ENCODE assay signal across 14 mouse cellular contexts in genomic region chr17:27804803-27805770, GRCm38 (mm10). TPM values are rescaled to one million over a fixed set of nuclear protein-coding genes. Genes with fewer than 3 reads are reported as not detected.
DNase-seq lines count a peak whose midpoint lies in the region; ATAC-seq lines count a peak whose summit lies in the region.
"Had no signal": no experiment of that assay in that cellular context is flagged by ENCODE, and none has a peak within 500 bp of the region (broad histone marks: within the 10 kb centered on the region; RNA-seq: fewer than 3 reads in every experiment).

No protein-coding gene starts in this region.

- no peak overlapping the region for H3K9ac ChIP-seq in heart, embryonic 13.5 days
- no peak overlapping the region for H3K9ac ChIP-seq in lung, embryonic 15.5 days
- H3K9ac ChIP-seq: forebrain, embryonic 15.5 days; midbrain, embryonic 12.5 days had no signal

- peaks cover 54% of the 10 kb centered on the region for H3K4me1 ChIP-seq in heart, embryonic 13.5 days
- peaks cover 29% of the 10 kb centered on the region for H3K4me1 ChIP-seq in heart, embryonic 10.5 days
- peaks cover 26% of the 10 kb centered on the region for H3K4me1 ChIP-seq in lung, embryonic 15.5 days

- no peak for DNase-seq in heart, embryonic 10.5 days (ENCODE audit: low spot score)
- DNase-seq in lung, postnatal 25 days (ENCODE audit: low spot score): no peak
- DNase-seq in adrenal gland, postnatal 25 days: peak; percentile 26
- DNase-seq in cerebellum, postnatal 36 days: peak; percentile 36 to 51
- DNase-seq in spleen, postnatal 14 days (ENCODE audit: low spot score in 2 of 2): no peak
- no peak for DNase-seq in left cerebral cortex, adult 11 months (ENCODE audit: low spot score)
- DNase-seq: spleen, adult 18-20 months; thymus, postnatal 25 days had no signal

- WGBS in heart, embryonic 13.5 days: 68% methylated on average over 10 of the region's 10 CpGs
- 78% methylated on average over 10 of the region's 10 CpGs for WGBS in heart, embryonic 10.5 days
- 73% methylated on average over 10 of the region's 10 CpGs for WGBS in lung, embryonic 15.5 days

- no peaks in the 10 kb centered on the region for H3K36me3 ChIP-seq in heart, embryonic 13.5 days
- H3K36me3 ChIP-seq in heart, embryonic 10.5 days: no peaks in the 10 kb centered on the region
- no peaks in the 10 kb centered on the region for H3K36me3 ChIP-seq in lung, embryonic 15.5 days
- H3K36me3 ChIP-seq: forebrain, embryonic 15.5 days; midbrain, embryonic 12.5 days had no signal

- no peaks in the 10 kb centered on the region for H3K9me3 ChIP-seq in heart, embryonic 13.5 days
- H3K9me3 ChIP-seq in heart, embryonic 10.5 days: no peaks in the 10 kb centered on the region
- no peaks in the 10 kb centered on the region for H3K9me3 ChIP-seq in lung, embryonic 15.5 days
- H3K9me3 ChIP-seq: forebrain, embryonic 15.5 days; midbrain, embryonic 12.5 days had no signal

- H3K27ac ChIP-seq in heart, embryonic 13.5 days (replicated peaks): 0 out of 2 replicates have a peak overlapping the region, but pooled peaks have one; percentile 5
- no peak overlapping the region for H3K27ac ChIP-seq in heart, embryonic 10.5 days
- H3K27ac ChIP-seq in lung, embryonic 15.5 days: peak overlapping the region; percentile 47; the same call in 1 of the 2 replicates
- H3K27ac ChIP-seq: forebrain, embryonic 15.5 days; kidney, postnatal 0 days; midbrain, embryonic 12.5 days had no signal

- no peak overlapping the region for H3K4me3 ChIP-seq in heart, embryonic 13.5 days
- H3K4me3 ChIP-seq in heart, embryonic 10.5 days: no peak overlapping the region
- no peak overlapping the region for H3K4me3 ChIP-seq in lung, embryonic 15.5 days
- H3K4me3 ChIP-seq: forebrain, embryonic 15.5 days; midbrain, embryonic 12.5 days had no signal

- H3K27me3 ChIP-seq in heart, embryonic 13.5 days (replicated peaks): no peaks in the 10 kb centered on the region
- no peaks in the 10 kb centered on the region for H3K27me3 ChIP-seq in heart, embryonic 10.5 days (ENCODE audit: insufficient read depth, poor library complexity, severe bottlenecking)
- H3K27me3 ChIP-seq in lung, embryonic 15.5 days: no peaks in the 10 kb centered on the region
- H3K27me3 ChIP-seq: CH12.LX; forebrain, embryonic 15.5 days; midbrain, embryonic 12.5 days had no signal

- ATAC-seq in heart, embryonic 13.5 days (ENCODE audit: extremely low read depth, insufficient number of reproducible peaks, low FRiP score, low TSS enrichment): no peak
- ATAC-seq in lung, embryonic 15.5 days (ENCODE audit: borderline replicate concordance, extremely low read depth, low FRiP score, low TSS enrichment): no peak
- ATAC-seq: forebrain, embryonic 15.5 days had no signal

- H3K4me2 ChIP-seq in heart, embryonic 13.5 days: no peak overlapping the region
- no peak overlapping the region for H3K4me2 ChIP-seq in lung, embryonic 15.5 days
- H3K4me2 ChIP-seq: forebrain, embryonic 15.5 days; midbrain, embryonic 12.5 days had no signal

RNA-seq across cellular contexts. Expression of gene D17Wsu92e, which starts 15.4 kb away (rescaled TPM):
- polyA plus RNA-seq in heart, embryonic 13.5 days (2015; fragmentation: Nextera tagmentation; extraction: Ambion mirVana): 13.1 and 13.4 TPM in 2 replicates
- 11.9 and 17.2 TPM in 2 replicates for polyA plus RNA-seq in heart, embryonic 10.5 days (2016; fragmentation: Nextera tagmentation; extraction: Ambion mirVana)
- 15.9 and 16.8 TPM in 2 replicates for polyA plus RNA-seq in lung, embryonic 15.5 days (2015; fragmentation: Nextera tagmentation; extraction: Ambion mirVana)
- total RNA-seq in adrenal gland, postnatal 25 days (2021): 170 and 180 TPM in 2 replicates

RNA-seq across cellular contexts. Expression of gene Snrpc, which starts 32.9 kb away (rescaled TPM):
- polyA plus RNA-seq in heart, embryonic 13.5 days (2015; fragmentation: Nextera tagmentation; extraction: Ambion mirVana): 219 and 230 TPM in 2 replicates
- 266 and 331 TPM in 2 replicates for polyA plus RNA-seq in heart, embryonic 10.5 days (2016; fragmentation: Nextera tagmentation; extraction: Ambion mirVana)
- 320 and 343 TPM in 2 replicates for polyA plus RNA-seq in lung, embryonic 15.5 days (2015; fragmentation: Nextera tagmentation; extraction: Ambion mirVana)
- total RNA-seq in adrenal gland, postnatal 25 days (2021): 86.4 and 87.9 TPM in 2 replicates

RNA-seq across cellular contexts. Expression of gene Uhrf1bp1, which starts 51.2 kb away (rescaled TPM):
- 3.1 TPM in 2 replicates for polyA plus RNA-seq in heart, embryonic 13.5 days (2015; fragmentation: Nextera tagmentation; extraction: Ambion mirVana)
- 5.0 and 6.2 TPM in 2 replicates for polyA plus RNA-seq in heart, embryonic 10.5 days (2016; fragmentation: Nextera tagmentation; extraction: Ambion mirVana)
- 3.5 and 4.8 TPM in 2 replicates for polyA plus RNA-seq in lung, embryonic 15.5 days (2015; fragmentation: Nextera tagmentation; extraction: Ambion mirVana)
- 31.7 and 32.3 TPM in 2 replicates for total RNA-seq in adrenal gland, postnatal 25 days (2021)

Comparison
In these comparisons a context has a peak if more than half of its experiments do, and no peak if none do; other contexts are left out.
1. DNase-seq: peak in adrenal gland, postnatal 25 days (single experiment) and cerebellum, postnatal 36 days (2 of 2); none in heart, embryonic 10.5 days (single experiment), lung, postnatal 25 days (single experiment), spleen, postnatal 14 days (0 of 2) and left cerebral cortex, adult 11 months (single experiment).